Mouse (Mus musculus): ENCODE data around the gene Cyp2d40. TPM values are rescaled to one million over a fixed set of nuclear protein-coding genes. Genes with fewer than 3 reads are reported as not detected.
"Not testable (repeated sequence)": the region's sequence is repeated elsewhere in the genome, so short reads cannot be mapped to it uniquely, and the experiment has no call there.

The Cyp2d40 gene
- polyA plus RNA-seq, 1 experiment from 2014 or later: not detected

DNA sequence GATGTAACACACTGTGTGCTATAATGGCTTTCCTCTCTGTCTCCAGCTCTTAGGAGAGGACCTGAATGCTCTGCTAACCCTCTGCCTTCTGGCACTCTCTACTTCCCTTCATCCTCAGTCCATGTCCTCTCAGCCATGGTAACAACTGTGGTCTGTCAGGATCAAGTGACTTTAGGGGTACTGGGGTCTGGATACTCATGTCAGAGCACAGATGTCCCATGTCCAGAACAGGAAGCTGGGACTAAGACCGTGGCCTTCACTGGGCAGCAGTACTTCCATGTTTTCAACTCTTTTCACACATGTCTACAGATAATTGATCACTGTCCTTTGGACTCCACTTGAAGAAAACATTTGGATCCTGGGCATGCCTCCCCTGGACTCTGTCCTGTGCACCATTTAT, 19.8 kb upstream of the Cyp2d40 start:
- Histone ChIP-seq H3K9ac (no peak overlapping the region), H3K4me2 (no peak overlapping the region), H3K27ac (replicated peaks) (no peak overlapping the region), H3K4me1 (replicated peaks) (no peaks in the 10 kb centered on the region), H3K9me3 (no peaks in the 10 kb centered on the region), H3K27me3 (no peaks in the 10 kb centered on the region), H3K4me3 (no peak overlapping the region), H3K36me3 (no peaks in the 10 kb centered on the region)
- ATAC-seq (ENCODE audit: low read depth): no peak
- WGBS: 84% methylated on average over 1 of the region's 1 CpGs

DNA sequence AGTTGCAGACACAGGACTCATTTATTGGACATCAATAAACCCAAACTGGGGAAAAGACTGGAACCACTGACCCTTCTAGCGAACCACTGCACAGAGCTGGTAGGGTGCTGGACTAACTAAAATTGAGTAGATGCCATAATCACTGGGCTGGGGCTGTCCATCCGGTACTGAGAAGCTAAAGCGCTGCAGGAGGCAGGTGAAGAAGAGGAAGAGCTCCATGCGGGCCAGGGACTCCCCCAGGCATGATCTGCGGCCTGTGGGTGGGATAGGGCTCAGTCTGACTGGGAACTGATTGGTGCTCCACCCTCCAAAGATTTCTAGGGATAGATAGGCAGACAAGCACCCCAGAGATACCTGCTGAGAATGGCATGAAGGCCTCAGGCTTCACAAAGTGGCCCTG, 13.9 kb upstream of the Cyp2d40 start:
- 87% methylated on average over 5 of the region's 5 CpGs for WGBS
- not testable (repeated sequence) for H3K4me2 ChIP-seq; H3K27me3 ChIP-seq; H3K9me3 ChIP-seq; H3K36me3 ChIP-seq; H3K27ac ChIP-seq (replicated peaks); H3K9ac ChIP-seq; ATAC-seq (ENCODE audit: low read depth); H3K4me3 ChIP-seq; H3K4me1 ChIP-seq (replicated peaks)

GRCm38 (mm10) chr15:82765943-82766342, 2.0 kb upstream of the Cyp2d40 start:
- H3K4me2 ChIP-seq: no peak overlapping the region
- WGBS: 89% methylated on average over 2 of the region's 2 CpGs
- no peaks in the 10 kb centered on the region for H3K27me3 ChIP-seq
- no peak overlapping the region for H3K27ac ChIP-seq (replicated peaks)
- ATAC-seq (ENCODE audit: low read depth): no peak
- H3K9me3 ChIP-seq: no peaks in the 10 kb centered on the region
- H3K36me3 ChIP-seq: no peaks in the 10 kb centered on the region
- no peak overlapping the region for H3K4me3 ChIP-seq
- H3K4me1 ChIP-seq (replicated peaks): no peaks in the 10 kb centered on the region
- no peak overlapping the region for H3K9ac ChIP-seq

GRCm38 (mm10) chr15:82764881-82765280, 898 bp upstream of the Cyp2d40 start:
- WGBS: 83% methylated on average over 6 of the region's 6 CpGs
- H3K9me3 ChIP-seq: no peaks in the 10 kb centered on the region

DNA sequence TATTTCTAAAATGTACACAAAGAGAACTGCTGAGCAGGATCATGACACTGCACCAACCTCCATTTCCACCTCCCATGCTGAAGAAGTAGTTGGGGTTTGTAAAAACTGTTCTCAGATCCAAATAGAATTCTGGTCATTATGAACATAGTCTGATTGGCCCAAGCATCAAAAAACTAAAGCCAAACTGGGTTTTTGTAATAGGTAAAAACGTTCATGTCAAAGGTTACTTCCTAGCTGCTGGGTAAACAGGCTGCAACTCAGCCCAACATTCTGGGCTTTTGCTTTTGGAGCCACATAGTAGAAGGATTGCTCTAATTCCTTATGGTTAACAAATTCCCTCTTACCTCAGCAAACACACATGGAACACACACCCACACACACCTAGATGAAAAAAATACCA, 15.8 kb downstream of the Cyp2d40 start:
- H3K9ac ChIP-seq: no peak overlapping the region
- H3K27me3 ChIP-seq: no peaks in the 10 kb centered on the region
- no peaks in the 10 kb centered on the region for H3K9me3 ChIP-seq
- no peak overlapping the region for H3K4me3 ChIP-seq
- 62% methylated on average over 1 of the region's 1 CpGs for WGBS
- H3K36me3 ChIP-seq: no peaks in the 10 kb centered on the region
- no peak for ATAC-seq (ENCODE audit: low read depth)
- no peaks in the 10 kb centered on the region for H3K4me1 ChIP-seq (replicated peaks)
- no peak overlapping the region for H3K27ac ChIP-seq (replicated peaks)
- H3K4me2 ChIP-seq: no peak overlapping the region

More at GRCm38 (mm10) chr15:82764881-82765280, 898 bp upstream of the Cyp2d40 start:
- no peak for ATAC-seq (ENCODE audit: low read depth)
- H3K4me3 ChIP-seq: no peak overlapping the region
- H3K36me3 ChIP-seq: no peaks in the 10 kb centered on the region
- no peaks in the 10 kb centered on the region for H3K4me1 ChIP-seq (replicated peaks)
- no peak overlapping the region for H3K4me2 ChIP-seq
- H3K27me3 ChIP-seq: no peaks in the 10 kb centered on the region
- no peak overlapping the region for H3K27ac ChIP-seq (replicated peaks)
- no peak overlapping the region for H3K9ac ChIP-seq

DNA sequence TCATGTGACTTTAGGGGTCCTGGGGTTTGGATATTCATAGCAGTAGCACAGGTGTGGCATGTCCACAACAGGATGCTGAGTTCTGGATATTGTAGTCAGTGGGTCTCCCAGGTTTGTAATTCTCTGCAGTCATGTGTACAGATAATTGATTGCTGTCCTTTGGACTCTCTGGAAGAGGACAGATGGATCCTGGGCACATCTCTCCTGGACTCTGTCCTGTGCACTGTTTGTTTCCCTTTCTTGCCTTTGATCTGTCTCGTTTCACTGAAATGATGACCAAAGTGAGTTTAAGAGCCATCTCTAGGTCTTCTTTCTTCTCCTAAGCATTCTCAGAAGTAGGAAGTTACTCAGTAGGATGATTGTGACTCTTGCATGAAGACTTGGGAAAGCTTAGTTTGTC, 16.5 kb downstream of the Cyp2d40 start:
- no peaks in the 10 kb centered on the region for H3K36me3 ChIP-seq
- H3K4me2 ChIP-seq: no peak overlapping the region
- 56% methylated on average over 1 of the region's 1 CpGs for WGBS
- no peak for ATAC-seq (ENCODE audit: low read depth)
- H3K4me1 ChIP-seq (replicated peaks): no peaks in the 10 kb centered on the region
- H3K9me3 ChIP-seq: no peaks in the 10 kb centered on the region
- H3K4me3 ChIP-seq: no peak overlapping the region
- no peaks in the 10 kb centered on the region for H3K27me3 ChIP-seq
- H3K27ac ChIP-seq (replicated peaks): no peak overlapping the region
- no peak overlapping the region for H3K9ac ChIP-seq

GRCm38 (mm10) chr15:82733331-82733925, 30.6 kb downstream of the Cyp2d40 start:
- H3K9ac ChIP-seq; H3K4me3 ChIP-seq; ATAC-seq (ENCODE audit: low read depth); H3K27ac ChIP-seq (replicated peaks); H3K4me1 ChIP-seq (replicated peaks); H3K4me2 ChIP-seq; H3K36me3 ChIP-seq; H3K27me3 ChIP-seq; H3K9me3 ChIP-seq: not testable (repeated sequence)
- WGBS: 89% methylated on average over 4 of the region's 4 CpGs

Small RNAs within 50 kb of the gene (microRNA-seq; reads per million reads assigned to microRNA genes)
- gene Gm27618: not detected

Other genes starting within 250 kb of the Cyp2d40 start
- gene Cyp2d12, start 209.1 kb downstream of the Cyp2d40 start, polyA plus RNA-seq (2015; fragmentation: Nextera tagmentation; extraction: Ambion mirVana): not detected in 2 replicates
- gene Cyp2d34, start 143.2 kb downstream of the Cyp2d40 start, polyA plus RNA-seq (2015; fragmentation: Nextera tagmentation; extraction: Ambion mirVana): not detected in 2 replicates
- gene Cyp2d26, start 30.1 kb upstream of the Cyp2d40 start, polyA plus RNA-seq (2015; fragmentation: Nextera tagmentation; extraction: Ambion mirVana): 0.15 TPM in 1 of 2 replicates, not detected in the other
- 11.8 and 12.7 TPM in 2 replicates for gene Tcf20, start 223.7 kb upstream of the Cyp2d40 start, polyA plus RNA-seq (2015; fragmentation: Nextera tagmentation; extraction: Ambion mirVana)